Mouse (Mus musculus): ENCODE data around the gene Dnlz.

The Dnlz gene

DNA sequence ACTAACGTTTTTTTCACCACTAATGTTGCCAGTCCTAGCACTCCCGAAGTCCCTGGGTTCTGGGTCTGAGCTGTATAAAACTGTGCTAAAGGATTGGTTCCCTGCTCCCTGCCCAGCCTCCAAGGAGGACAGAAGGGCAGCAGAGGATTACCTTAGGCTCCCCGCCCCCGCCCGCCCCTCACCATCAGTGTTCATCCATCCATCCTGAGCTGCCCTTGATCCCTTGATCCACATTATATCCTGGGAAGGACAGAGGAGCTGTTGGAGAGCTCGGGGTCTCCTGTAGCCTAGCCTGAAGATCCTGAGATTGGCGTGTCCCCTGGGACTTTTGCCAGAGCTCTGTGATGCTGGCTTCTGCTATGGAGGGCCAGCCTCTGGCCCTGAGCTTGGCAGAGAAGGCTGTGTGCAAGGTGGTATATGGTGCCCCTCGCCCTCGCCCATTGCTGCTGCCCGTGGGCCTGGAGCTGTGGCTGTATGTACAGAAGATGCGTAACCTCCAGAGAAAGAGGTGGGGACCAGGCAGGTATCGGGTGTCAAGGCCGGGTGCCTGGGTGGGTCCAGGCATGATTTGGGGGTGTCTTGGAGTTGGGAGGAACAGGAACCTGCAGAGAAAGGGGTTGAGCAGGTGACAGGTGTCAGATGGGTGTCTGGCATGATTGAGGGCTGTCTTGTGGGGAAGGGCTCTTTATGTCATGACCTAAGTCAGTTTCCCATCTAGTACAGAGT is 32.2 kb downstream of the Dnlz start:
- DNase-seq: peak; percentile 52 to 54

DNA sequence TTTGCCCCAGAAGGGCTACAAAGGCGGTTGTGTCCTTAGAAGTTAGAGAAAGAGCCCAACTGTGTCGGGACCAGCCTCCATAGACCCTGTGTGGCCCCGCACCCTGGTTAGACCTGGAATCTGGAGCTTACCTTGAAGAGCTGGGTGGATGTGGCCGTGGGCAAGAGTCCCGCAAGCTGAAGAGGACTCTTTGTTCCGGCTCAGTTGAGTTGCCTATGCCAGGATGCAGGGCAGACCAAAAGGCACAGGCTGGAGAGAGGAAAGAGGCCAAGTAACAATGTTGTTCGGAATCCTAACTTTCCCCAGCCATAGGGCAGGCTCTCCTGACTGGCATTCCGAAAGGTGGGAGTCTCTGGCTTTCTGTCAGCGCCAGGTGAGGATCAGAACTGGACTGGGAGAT is 32.8 kb downstream of the Dnlz start:
- DNase-seq: peak; percentile 46 to 55

DNA sequence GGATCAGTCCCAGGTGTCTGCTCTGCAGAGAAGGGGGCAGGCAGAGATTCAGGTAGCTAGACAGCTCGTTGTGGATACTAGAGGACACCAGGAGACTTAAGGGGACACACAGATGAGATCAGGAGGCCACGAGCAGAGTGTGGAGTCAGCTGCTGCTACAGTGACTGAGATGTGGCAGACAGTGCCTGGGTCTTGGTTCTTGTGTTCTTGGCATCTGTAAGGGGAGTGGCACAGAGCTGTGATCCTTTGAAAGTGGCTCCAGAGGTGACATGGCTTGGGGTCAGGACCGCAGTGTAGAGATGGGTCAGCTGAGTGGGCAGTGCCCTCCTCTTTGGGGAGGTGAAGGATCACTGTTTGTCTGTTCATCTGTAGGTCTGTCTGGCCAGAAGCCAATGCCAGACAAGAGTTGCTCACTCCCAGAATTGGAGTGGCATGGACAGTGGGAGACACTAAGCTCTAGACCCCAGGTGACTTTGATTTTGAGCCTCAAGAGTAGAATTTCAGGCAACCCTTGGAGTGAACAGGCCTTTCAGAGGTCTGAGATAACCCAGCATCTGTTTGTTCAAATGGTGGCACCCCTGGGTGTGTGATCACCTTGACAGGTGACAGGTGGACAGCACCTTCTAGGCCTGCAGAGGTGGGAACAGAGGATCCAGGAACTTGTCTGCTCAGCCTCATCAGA is 33.8 kb downstream of the Dnlz start:
- peak; percentile 24 for DNase-seq

DNA sequence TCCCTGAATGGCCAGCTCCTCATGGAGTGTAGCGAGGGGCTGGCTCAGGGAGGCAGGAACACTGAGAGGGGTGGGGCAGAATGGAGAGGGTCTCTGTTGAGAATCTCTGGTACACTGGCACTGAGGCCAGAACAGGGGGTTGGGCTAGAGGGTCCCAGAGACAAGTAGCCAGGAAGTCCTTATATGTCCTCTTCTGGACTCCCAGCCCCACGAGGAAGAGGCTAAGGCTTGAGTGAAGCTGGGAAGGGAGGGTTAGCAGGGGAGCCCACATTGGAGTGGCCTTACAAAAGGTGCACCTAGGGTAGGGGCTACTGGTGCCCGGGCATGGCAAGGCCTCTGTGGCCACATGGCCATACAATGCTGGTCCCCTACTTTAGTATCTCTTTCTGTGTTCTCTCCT is 34.5 kb downstream of the Dnlz start:
- DNase-seq: peak; percentile 16 to 30

DNA sequence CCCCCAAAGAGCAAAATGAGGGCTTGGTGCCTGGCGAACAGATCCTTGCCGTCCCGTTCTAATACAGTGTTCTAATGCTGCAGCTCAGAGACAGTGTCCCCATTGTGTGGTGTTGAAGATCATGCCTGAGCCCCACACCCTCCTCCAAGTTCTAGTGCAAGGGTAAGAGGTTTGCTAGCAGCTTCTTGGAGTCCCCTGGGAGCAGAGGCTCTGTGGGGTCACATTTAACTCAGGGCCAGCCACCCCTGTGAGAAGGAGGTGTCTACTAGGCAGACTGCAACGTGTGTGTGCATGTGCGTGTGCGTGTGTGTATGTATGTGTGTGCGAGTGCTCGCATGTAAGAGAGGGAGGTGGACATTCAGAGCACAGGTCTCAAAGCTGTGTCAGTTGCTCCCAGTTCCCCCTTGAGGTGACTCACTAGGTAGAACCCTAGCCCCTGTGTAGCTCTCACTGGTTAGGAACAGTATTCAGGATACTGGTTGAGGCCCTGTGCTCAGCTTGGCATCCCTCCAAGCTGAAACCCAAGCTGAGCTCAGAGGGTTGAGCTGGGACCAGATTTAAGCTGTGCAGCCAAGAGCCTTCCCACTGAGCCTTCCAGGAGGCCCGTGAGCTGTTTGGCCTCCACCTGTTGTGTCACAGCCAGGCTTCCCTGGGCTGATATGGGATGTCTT is 35.2 kb downstream of the Dnlz start:
- DNase-seq: peak; percentile 57 to 65

DNA sequence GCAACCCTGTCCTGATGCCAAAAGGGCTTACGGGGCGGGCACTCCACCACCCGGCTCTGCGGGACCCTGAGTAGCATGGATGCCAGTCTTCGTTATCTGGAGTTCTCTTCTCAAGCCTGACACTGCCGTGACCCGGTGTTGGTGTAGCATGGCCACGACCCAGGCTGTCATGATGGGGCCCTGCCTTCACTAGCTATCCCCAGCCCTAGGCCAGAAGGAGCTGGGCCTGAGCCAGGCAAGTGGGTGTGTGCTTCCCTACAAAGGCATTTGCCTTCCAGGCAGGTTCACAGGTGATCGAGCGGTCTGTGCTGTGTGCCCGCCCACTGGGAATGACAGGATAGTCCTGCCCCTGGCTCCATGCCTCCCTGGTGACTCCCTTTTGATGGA is 36.0 kb downstream of the Dnlz start:
- DNase-seq: peak; percentile 86 to 87

DNA sequence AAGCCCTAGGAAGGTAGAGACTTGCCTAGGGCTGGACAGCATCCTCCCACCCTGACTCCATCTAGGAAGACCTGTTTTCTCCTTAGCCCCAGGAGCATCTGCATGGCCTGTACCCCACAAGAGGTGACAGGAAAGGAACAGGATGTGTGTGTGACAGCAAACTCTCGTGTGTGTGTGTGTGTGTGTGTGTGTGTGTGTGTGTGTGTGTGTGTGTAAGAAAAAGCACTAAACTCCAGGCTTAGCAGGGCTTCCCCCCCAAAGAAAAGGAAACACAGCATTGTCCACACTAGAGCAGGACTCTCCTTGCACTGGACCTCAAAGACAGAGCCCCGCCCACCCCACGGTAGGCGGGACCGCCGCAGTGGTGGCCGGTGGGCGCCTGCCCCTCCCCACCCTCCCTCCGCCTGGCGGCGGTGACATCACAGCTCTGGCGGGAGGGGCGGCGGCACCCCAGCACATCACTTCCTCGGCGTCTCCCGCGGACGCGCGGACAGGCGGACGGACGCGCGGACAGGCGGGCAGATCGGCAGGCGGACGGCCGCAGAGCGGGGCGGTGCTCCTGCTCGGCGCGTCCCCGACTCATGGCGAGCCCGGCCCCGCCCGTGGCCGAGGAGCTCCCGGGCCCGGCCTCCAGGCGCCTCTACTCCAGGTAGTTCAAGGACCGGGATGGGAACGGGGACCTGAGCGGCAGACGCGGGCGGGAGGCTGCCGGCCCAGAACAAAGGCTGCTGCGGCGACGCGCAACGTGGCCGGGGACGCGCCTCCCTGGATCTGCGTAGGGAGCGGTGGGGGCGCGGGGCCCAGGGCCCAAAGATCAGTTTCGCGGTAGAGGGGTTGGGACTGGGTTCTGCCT is 36.6 kb downstream of the Dnlz start, which contains the start of gene Gpsm1:
TSS of gene Gpsm1 (plus strand) at position 444 of the 853 bp plus-strand sequence.
- DNase-seq: peak; percentile 89 to 92

DNA sequence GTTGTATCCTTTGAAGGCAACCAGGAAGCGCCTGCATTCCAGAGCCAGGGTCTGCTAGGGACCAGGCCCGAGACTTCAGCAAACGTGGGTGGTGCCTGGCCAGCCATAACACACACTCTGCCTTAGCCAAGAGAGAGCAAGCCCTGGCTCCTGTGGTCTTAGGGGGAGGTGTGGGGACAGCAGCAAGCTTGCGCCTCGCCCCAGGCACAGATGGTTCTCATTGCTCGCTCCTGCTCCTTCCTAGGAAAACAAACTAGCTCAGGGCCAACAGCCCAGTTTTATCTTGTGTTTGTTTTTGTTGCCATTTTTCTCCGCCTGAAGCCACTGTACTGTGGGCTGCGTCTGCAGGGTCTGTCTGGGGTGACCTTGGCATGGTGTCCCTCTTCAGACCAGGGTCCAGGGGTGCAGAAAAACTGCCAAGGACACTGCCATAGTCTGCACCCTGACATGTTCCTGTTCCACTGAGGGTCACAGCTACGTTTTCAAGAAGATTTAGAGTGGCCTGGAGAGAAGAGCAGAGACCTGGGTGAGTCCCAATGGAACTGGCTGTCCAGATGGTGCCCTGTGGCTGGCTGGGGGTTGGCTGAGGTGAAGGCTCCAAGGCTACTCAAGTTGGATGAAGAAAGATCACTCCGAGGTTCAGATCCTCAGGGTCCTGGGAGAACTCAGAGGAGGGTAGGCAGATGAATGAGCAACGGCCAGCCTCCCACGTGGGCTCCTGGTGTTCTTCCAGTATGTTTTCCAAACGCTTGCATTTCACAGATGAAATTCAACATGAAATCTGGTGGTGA is 37.4 kb downstream of the Dnlz start:
- peak; percentile 86 to 90 for DNase-seq

DNA sequence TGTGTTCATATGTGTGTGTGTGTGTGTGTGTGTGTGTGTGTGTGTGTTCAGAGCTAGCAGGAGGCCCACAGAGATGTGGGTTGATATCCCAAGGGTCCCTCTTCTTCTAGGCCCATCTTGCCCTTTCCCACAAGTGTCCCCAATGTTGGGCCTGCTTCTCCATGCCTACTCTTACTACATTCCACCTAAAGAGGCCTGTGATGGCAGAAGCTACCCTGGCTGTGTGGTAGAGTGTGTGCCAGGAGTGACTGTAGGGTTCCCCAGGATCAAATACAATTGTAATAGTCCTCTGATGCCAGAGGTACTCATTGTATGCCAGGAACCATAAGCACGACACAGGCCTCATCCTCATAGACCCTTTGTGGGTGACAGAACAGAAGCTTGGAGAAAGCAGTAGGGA is 38.5 kb downstream of the Dnlz start:
- DNase-seq: no peak

DNA sequence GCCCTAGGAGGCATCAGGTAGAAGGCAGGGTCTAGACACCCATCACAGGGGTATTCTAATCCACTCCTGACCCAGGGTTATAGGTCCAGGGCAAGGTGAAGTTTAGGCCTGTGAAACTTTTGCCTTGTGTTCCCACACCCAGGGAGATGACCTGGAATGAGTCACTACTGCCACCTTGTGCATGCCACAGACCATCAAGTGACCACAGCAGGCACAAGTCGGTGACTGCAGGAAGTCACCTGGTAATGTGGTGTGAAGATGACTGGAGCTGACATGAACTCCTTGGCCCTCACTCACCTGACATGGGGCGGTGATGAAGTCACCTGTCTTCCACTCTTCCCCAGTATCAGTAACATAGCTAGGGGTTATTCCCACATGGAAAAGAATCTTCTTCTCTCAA is 39.1 kb downstream of the Dnlz start:
- DNase-seq: peak; percentile 56 to 57

DNA sequence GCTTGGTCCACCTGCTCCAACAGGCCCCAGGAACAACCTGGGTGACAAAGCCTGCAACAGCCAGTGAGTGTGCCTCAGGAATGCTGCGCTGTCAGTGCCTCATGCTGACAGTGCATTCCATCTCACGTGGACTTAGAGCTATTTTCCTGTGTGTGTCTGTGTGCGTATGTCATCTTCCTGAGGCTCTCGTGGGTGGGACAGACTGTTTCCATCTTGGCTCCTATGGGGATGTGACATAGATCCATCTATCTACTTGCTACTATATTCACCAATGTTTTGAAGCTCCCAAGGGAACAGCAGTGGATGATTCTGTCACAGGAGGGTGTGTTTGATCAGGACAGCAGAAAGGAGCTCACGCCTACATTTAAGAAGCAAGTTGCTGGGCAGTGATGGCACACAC is 40.0 kb downstream of the Dnlz start:
- no peak for DNase-seq

DNA sequence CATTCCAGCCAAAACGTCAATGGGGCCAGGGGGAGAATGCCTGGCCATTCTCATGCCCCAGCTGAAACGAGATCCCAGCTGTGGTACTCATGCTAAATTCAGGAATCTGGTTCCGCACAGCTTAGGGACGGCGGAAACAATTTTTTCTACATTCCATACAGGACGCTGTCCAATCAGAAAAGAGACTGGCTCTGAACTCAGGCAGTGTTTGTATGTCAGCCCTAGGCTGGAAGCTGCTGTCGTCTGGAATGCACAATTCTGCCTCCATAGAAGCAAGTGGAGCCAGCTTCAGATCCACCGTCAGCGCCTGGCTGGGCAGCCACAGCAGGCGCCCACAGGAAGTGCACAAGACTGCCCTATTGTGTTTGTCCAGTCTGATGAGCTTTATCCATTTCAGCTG is 42.2 kb downstream of the Dnlz start:
- no peak for DNase-seq

DNA sequence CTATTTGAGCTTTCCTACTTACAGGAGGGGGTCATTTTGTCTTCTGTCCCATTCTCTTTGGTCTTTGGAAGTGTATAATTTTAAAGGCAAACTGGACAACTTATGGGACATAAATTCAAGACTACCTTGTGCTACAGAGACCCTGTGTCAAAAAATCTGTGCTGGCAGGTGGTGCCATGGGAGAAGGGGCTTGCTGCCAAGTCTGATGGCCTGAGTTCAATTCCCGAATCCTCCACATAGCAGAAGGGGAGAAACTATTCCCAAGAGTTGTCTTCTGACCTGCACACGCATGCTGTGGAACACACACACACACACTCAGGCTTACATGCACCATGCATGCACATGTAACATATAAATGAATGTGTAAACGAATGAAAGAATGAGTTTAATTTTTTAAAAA is 45.2 kb downstream of the Dnlz start:
- DNase-seq: peak in 1 of 2 experiments; percentile 59

DNA sequence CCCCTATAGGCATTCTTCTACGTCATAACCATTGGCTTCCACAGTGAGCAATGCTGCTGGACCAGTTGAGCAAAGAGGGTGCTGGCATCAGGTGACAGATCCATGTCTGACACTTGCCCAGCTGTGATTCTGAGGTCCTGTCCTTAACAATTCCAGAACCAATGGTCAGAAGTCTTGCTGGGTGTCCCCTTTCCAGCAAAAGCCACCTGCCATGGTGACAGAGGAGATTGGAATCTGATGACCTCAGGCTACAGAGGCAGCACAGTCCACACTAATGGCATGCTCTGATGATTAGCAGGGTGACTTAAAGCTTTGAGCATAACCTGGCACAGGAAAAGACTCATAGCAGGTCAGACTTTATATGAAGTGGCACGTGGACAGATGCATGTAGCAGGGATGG is 46.4 kb downstream of the Dnlz start:
- DNase-seq: no peak

DNA sequence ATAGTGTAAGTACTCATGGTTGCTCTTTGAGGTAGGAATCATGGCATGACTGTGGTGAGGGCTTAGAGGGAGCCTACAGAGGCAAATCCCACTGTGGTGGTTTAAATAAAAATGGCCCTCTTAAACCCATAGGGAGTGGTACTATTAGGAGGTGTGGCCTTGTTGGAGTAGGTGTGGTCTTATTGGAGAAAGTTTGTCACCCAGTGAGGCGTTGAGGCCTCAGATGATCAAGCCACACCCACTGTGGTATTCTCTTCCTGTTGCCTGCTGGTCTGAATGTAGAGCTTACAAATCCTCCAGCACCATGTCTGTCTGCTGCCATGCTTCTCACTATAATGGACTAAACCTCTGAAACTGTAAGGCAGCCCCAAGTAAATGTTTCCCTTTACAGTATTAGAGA is 47.2 kb downstream of the Dnlz start:
- no peak for DNase-seq

DNA sequence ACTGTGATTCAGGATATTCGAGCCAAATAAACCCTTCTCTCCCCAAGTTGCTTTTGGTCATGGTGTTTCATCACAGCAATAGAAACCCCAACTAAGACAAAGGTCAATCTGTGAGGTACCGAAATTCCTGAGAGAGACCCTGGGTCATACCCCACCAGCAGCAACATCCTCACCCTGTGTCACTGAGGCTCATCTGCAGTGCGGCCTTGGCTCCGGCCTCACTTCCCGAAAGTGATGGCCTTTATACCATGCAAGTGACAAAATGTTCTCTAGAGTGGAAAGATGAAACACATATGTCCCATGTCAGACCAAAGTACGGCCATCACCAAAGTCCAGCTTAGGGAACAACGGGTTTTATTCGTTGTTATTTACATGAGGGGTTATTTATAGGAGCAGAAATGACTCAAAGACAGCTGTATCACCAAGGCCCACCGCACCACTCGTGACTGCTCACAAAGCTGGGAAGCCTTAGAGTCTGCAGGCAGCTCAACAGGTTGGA is 49.9 kb downstream of the Dnlz start:
- DNase-seq: no peak

DNA sequence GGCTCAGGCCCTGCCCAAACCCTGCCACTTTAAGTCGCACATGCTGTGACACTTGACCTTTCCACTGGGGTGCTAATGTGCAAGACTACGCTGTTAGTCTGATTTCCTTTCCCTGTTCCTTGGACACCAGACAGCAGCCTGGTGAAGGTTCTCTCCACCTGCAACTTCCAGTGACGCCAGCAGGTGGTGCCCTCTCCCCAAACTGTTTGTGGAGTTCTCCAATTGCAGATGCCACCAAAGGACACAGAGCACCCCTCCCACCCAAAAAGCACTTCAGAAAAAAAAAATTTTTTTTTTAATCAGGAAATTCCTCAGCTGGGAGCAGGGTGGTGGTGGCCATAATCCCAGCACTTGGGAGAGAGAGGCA is 51.1 kb downstream of the Dnlz start:
- peak; percentile 96 to 97 for DNase-seq

DNA sequence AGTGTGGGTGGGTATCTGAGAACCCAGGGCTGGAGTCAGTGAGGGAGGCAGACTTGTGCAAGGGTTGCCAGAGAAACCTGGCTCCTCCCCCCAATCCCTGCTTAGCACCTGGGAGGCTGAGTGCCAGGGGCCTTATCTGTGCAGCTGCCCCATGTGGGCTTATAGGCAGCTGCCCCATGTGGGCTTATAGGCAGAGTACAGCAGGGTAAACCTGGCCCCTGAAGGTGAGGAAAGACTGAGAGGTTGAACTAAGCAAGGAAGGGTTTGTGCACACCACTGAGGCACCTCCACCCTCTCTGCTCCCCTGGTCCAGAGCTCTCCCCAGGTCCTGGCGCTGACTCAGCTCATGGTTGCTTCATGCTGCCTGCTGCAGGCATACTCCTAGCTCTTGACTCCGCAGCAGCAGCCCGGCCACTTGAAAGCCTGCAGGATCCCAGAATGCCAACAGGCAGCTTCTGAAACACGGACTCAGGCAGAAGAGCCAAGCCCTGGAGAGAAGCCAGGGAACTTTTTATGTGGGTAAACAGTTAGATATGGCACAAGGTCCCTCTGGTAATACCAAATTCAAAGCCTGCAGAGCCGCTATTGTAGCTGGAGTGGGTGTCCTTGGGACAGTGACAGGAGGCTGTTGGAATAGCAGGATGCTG is 51.6 kb downstream of the Dnlz start:
- DNase-seq: peak; percentile 63 to 64

DNA sequence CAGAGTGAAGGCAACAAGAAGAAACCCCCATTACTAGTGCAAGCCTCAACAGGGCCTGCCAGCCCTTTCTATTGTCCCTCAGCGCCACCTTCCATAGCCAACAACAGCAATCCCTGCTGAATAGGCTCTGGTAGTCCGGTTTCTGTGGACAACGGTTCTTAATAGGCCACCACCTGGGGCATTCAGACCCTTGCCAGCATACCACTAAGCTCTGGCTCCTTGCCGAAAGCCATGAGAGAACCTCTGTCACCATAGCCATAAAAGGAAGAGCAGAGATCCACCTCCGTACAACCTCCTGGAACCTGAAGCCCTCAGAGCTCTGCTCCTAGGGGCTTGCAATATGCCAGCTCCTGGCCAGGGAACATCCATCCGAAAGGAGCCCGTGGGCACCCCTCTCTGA is 52.6 kb downstream of the Dnlz start:
- peak; percentile 80 for DNase-seq

DNA sequence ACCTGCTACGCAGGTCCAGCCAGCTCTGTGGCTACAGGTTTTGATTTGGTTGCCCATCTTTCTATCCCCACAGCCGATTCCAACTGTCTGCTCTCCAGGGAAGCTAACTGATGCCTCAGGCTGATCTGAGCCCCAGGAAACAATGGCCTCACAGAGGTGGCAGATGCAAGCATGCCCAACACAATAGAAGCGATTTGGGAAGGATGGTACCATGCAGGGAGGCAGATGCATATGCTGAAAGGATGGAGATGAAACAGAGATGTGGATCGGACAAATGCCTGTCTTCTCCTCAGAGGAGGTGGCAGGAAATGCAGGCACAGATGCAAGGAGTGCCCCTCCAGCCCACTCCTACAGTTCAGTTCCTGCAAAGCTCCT is 53.1 kb downstream of the Dnlz start:
- no peak for DNase-seq

DNA sequence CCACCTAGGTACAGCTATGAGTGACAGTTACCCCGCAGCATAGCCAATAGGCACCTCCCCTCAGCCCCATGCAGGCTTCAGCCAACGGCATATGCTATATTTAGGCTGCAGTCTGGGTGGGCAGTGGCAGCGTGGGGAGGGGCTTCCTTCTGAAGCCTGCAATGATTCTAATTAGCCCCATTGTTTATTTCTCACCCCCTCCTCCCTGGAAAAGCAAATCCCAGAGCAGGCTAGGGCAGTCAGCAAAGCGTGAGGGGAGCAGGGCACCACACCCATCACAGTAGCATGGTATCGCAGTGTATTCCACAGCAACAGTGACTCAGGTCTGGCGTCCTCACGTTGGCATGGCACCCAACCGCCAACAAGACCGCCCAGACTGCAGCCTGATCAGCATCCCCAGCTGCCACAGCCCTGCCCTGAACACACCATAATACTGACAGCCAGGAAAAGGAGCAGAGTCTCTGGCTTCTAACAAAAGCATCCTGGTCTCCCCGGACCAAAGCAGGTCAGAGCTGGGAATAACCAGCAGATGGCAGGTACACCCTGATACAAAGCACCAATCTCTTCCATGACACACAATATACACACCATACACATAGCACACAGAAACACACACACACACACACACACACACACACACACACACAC is 53.6 kb downstream of the Dnlz start:
- peak; percentile 74 for DNase-seq
